Mouse (Mus musculus) Muller cell, postnatal 12 days (primary cell): Measurements from ENCODE around the gene Cog6.
A peak's percentile ranks its signal among the peaks of the same experiment; 100 is the strongest.

Experiments
- DNase-seq: peaks from one replicate; pipeline ENCODE4 v3.0.0-alpha.2; 2015; ENCODE audit errors: inconsistent ontology term

Cog6 gene

GRCm38 (mm10) chr3:53016436-53017340 is at the start of gene Cog6:
TSS of gene Cog6 (minus strand) at chr3:53017237.
- DNase-seq: peak; percentile 91

- DNase-seq: no peak
These were observed 49.0 kb upstream of the Cog6 start for GRCm38 (mm10) chr3:53066095-53066372.

- peak; percentile 41 for DNase-seq
These were observed 48.4 kb upstream of the Cog6 start for GRCm38 (mm10) chr3:53065267-53066094.

GRCm38 (mm10) chr3:53063423-53064147 is 46.5 kb upstream of the Cog6 start:
- DNase-seq: peak; percentile 82

GRCm38 (mm10) chr3:53059959-53060358 is 42.9 kb upstream of the Cog6 start:
- peak; percentile 74 for DNase-seq

- DNase-seq: no peak
These were observed 39.4 kb upstream of the Cog6 start for GRCm38 (mm10) chr3:53056430-53056829.

- DNase-seq: no peak
These were observed 35.3 kb upstream of the Cog6 start for GRCm38 (mm10) chr3:53052385-53052784.

GRCm38 (mm10) chr3:53046371-53046770 is 29.3 kb upstream of the Cog6 start:
- DNase-seq: no peak

- no peak for DNase-seq
These were observed 28.7 kb upstream of the Cog6 start for GRCm38 (mm10) chr3:53045697-53046096.

GRCm38 (mm10) chr3:53044682-53045299 is 27.8 kb upstream of the Cog6 start:
- no peak for DNase-seq

GRCm38 (mm10) chr3:53044238-53044637 is 27.2 kb upstream of the Cog6 start:
- no peak for DNase-seq

- DNase-seq: no peak
These were observed 26.3 kb upstream of the Cog6 start for GRCm38 (mm10) chr3:53043206-53043780.

- no peak for DNase-seq
These were observed 25.2 kb upstream of the Cog6 start for GRCm38 (mm10) chr3:53042240-53042567.

- peak; percentile 92 for DNase-seq
These were observed 24.6 kb upstream of the Cog6 start, which contains the start of gene Lhfp for GRCm38 (mm10) chr3:53041411-53042239. TSS of gene Lhfp (plus strand) at chr3:53041528.

- no peak for DNase-seq
These were observed 23.8 kb upstream of the Cog6 start for GRCm38 (mm10) chr3:53040593-53041410.

GRCm38 (mm10) chr3:53039746-53040145 is 22.7 kb upstream of the Cog6 start:
- DNase-seq: no peak

- no peak for DNase-seq
These were observed 21.9 kb upstream of the Cog6 start for GRCm38 (mm10) chr3:53038913-53039312.

- DNase-seq: no peak
These were observed 19.9 kb upstream of the Cog6 start for GRCm38 (mm10) chr3:53036941-53037340.

GRCm38 (mm10) chr3:53036076-53036475 is 19.0 kb upstream of the Cog6 start:
- no peak for DNase-seq

GRCm38 (mm10) chr3:53033448-53033847 is 16.4 kb upstream of the Cog6 start:
- DNase-seq: no peak
